Mouse (Mus musculus): Measurements from ENCODE around the gene Tmco4. TPM values are rescaled to one million over a fixed set of nuclear protein-coding genes. Genes with fewer than 3 reads are reported as not detected.
"Not testable (repeated sequence)": the region's sequence is repeated elsewhere in the genome, so short reads cannot be mapped to it uniquely, and the experiment has no call there.

Gene Tmco4
- polyA plus RNA-seq, 1 experiment from 2014 or later = 1.2 TPM

GRCm38 (mm10) chr4:138959120-138959519, 13.6 kb upstream of the Tmco4 start:
- H3K9ac ChIP-seq (replicated peaks) = no peak overlapping the region
- H3K4me3 ChIP-seq (replicated peaks) = no peak overlapping the region
- H3K4me2 ChIP-seq = no peak overlapping the region
- no peaks in the 10 kb centered on the region for H3K9me3 ChIP-seq (replicated peaks)
- no peak overlapping the region for H3K27ac ChIP-seq (replicated peaks)
- no peak for ATAC-seq (ENCODE audit: low FRiP score)
- WGBS = 86% methylated on average over 15 of the region's 15 CpGs
- H3K36me3 ChIP-seq = no peaks in the 10 kb centered on the region
- H3K4me1 ChIP-seq = no peaks in the 10 kb centered on the region
- H3K27me3 ChIP-seq (replicated peaks) = no peaks in the 10 kb centered on the region

- 68% methylated on average over 7 of the region's 7 CpGs for WGBS
- Histone ChIP-seq H3K27me3 (replicated peaks) (no peaks in the 10 kb centered on the region), H3K9me3 (replicated peaks) (no peaks in the 10 kb centered on the region), H3K9ac (replicated peaks) (no peak overlapping the region), H3K4me2 (no peak overlapping the region), H3K4me3 (replicated peaks) (no peak overlapping the region), H3K36me3 (no peaks in the 10 kb centered on the region), H3K27ac (replicated peaks) (no peak overlapping the region), H3K4me1 (no peaks in the 10 kb centered on the region)
- no peak for ATAC-seq (ENCODE audit: low FRiP score)
Measured at GRCm38 (mm10) chr4:138959926-138960325, 12.8 kb upstream of the Tmco4 start.

- 95% methylated on average over 5 of the region's 5 CpGs for WGBS
- ATAC-seq (ENCODE audit: low FRiP score) = no peak
- Histone ChIP-seq H3K36me3 (no peaks in the 10 kb centered on the region), H3K27ac (replicated peaks) (no peak overlapping the region), H3K4me3 (replicated peaks) (no peak overlapping the region), H3K9ac (replicated peaks) (no peak overlapping the region), H3K9me3 (replicated peaks) (no peaks in the 10 kb centered on the region), H3K4me1 (no peaks in the 10 kb centered on the region), H3K4me2 (no peak overlapping the region), H3K27me3 (replicated peaks) (no peaks in the 10 kb centered on the region)
Measured at GRCm38 (mm10) chr4:138962719-138963118, 10.0 kb upstream of the Tmco4 start.

- no peak for ATAC-seq (ENCODE audit: low FRiP score)
- Histone ChIP-seq H3K27me3 (replicated peaks) (no peaks in the 10 kb centered on the region), H3K27ac (replicated peaks) (no peak overlapping the region), H3K4me1 (no peaks in the 10 kb centered on the region), H3K36me3 (no peaks in the 10 kb centered on the region), H3K9ac (replicated peaks) (no peak overlapping the region), H3K9me3 (replicated peaks) (no peaks in the 10 kb centered on the region), H3K4me3 (replicated peaks) (no peak overlapping the region), H3K4me2 (no peak overlapping the region)
- 72% methylated on average over 5 of the region's 5 CpGs for WGBS
Measured at GRCm38 (mm10) chr4:138965871-138966270, 6.8 kb upstream of the Tmco4 start.

GRCm38 (mm10) chr4:138966866-138967265, 5.8 kb upstream of the Tmco4 start, which contains the start of gene Rnf186:
TSS of gene Rnf186 (plus strand) at chr4:138967112.
- no peak within 1 kb of the TSS for H3K27ac ChIP-seq (replicated peaks)
- H3K4me1 ChIP-seq = peaks cover under 1% of the 10 kb centered on the region
- no peak within 1 kb of the TSS for H3K4me3 ChIP-seq (replicated peaks)
- no peak within 1 kb of the TSS for H3K9ac ChIP-seq (replicated peaks)
- no peaks in the 10 kb centered on the region for H3K9me3 ChIP-seq (replicated peaks)
- ATAC-seq (ENCODE audit: low FRiP score) = no peak
- no peaks in the 10 kb centered on the region for H3K27me3 ChIP-seq (replicated peaks)
- H3K36me3 ChIP-seq = no peaks in the 10 kb centered on the region
- H3K4me2 ChIP-seq = no peak within 1 kb of the TSS
- WGBS = 90% methylated on average over 13 of the region's 13 CpGs

GRCm38 (mm10) chr4:138967485-138967884, 5.2 kb upstream of the Tmco4 start:
- WGBS = 92% methylated on average over 15 of the region's 15 CpGs
- ATAC-seq (ENCODE audit: low FRiP score) = no peak

GRCm38 (mm10) chr4:138968772-138969556, 3.7 kb upstream of the Tmco4 start:
- WGBS = 61% methylated on average over 16 of the region's 16 CpGs
- H3K9me3 ChIP-seq (replicated peaks) = no peaks in the 10 kb centered on the region
- H3K4me3 ChIP-seq (replicated peaks) = no peak overlapping the region
- no peak for ATAC-seq (ENCODE audit: low FRiP score)
- H3K4me2 ChIP-seq = no peak overlapping the region
- H3K27ac ChIP-seq (replicated peaks) = no peak overlapping the region
- peaks cover 18% of the 10 kb centered on the region for H3K4me1 ChIP-seq
- no peak overlapping the region for H3K9ac ChIP-seq (replicated peaks)
- no peaks in the 10 kb centered on the region for H3K36me3 ChIP-seq
- peaks cover 7% of the 10 kb centered on the region; the same call in 1 of the 2 replicates for H3K27me3 ChIP-seq (replicated peaks)

More at GRCm38 (mm10) chr4:138967485-138967884, 5.2 kb upstream of the Tmco4 start:
- Histone ChIP-seq H3K4me2 (no peak overlapping the region), H3K4me3 (replicated peaks) (no peak overlapping the region), H3K9ac (replicated peaks) (no peak overlapping the region), H3K9me3 (replicated peaks) (no peaks in the 10 kb centered on the region), H3K27me3 (replicated peaks) (no peaks in the 10 kb centered on the region), H3K36me3 (no peaks in the 10 kb centered on the region), H3K27ac (replicated peaks) (no peak overlapping the region), H3K4me1 (peaks cover 7% of the 10 kb centered on the region)

GRCm38 (mm10) chr4:138969736-138970135, 3.0 kb upstream of the Tmco4 start:
- no peak for ATAC-seq (ENCODE audit: low FRiP score)
- no peak overlapping the region for H3K4me2 ChIP-seq
- H3K27ac ChIP-seq (replicated peaks) = no peak overlapping the region
- H3K4me3 ChIP-seq (replicated peaks) = no peak overlapping the region
- H3K9me3 ChIP-seq (replicated peaks) = no peaks in the 10 kb centered on the region
- peaks cover 18% of the 10 kb centered on the region for H3K4me1 ChIP-seq
- no peak overlapping the region for H3K9ac ChIP-seq (replicated peaks)
- no peaks in the 10 kb centered on the region for H3K36me3 ChIP-seq
- peaks cover 7% of the 10 kb centered on the region; the same call in 1 of the 2 replicates for H3K27me3 ChIP-seq (replicated peaks)
- WGBS = 70% methylated on average over 9 of the region's 9 CpGs

- H3K27me3 ChIP-seq (replicated peaks) = peaks cover 7% of the 10 kb centered on the region; the same call in 1 of the 2 replicates
- 94% methylated on average over 6 of the region's 6 CpGs for WGBS
- no peak overlapping the region for H3K4me3 ChIP-seq (replicated peaks)
- peaks cover 18% of the 10 kb centered on the region for H3K4me1 ChIP-seq
- H3K27ac ChIP-seq (replicated peaks) = no peak overlapping the region
- ATAC-seq (ENCODE audit: low FRiP score) = no peak
- no peaks in the 10 kb centered on the region for H3K9me3 ChIP-seq (replicated peaks)
- H3K36me3 ChIP-seq = no peaks in the 10 kb centered on the region
- no peak overlapping the region for H3K4me2 ChIP-seq
- no peak overlapping the region for H3K9ac ChIP-seq (replicated peaks)
Measured at GRCm38 (mm10) chr4:138971371-138971770, 1.3 kb upstream of the Tmco4 start.

GRCm38 (mm10) chr4:138972139-138972826, 405 bp upstream of the Tmco4 start:
- H3K27me3 ChIP-seq (replicated peaks) = peaks cover 7% of the 10 kb centered on the region; the same call in 1 of the 2 replicates
- H3K36me3 ChIP-seq = no peaks in the 10 kb centered on the region
- no peak overlapping the region for H3K27ac ChIP-seq (replicated peaks)
- peak overlapping the region; percentile 84 for H3K4me2 ChIP-seq
- peak overlapping the region; percentile 45 for H3K4me3 ChIP-seq (replicated peaks)
- WGBS = 26% methylated on average over 20 of the region's 20 CpGs
- H3K9ac ChIP-seq (replicated peaks) = peak overlapping the region; percentile 52
- ATAC-seq (ENCODE audit: low FRiP score) = no peak
- H3K4me1 ChIP-seq = peaks cover 18% of the 10 kb centered on the region
- H3K9me3 ChIP-seq (replicated peaks) = no peaks in the 10 kb centered on the region

- no peak for ATAC-seq (ENCODE audit: low FRiP score)
- H3K27ac ChIP-seq (replicated peaks) = no peak overlapping the region
- H3K4me2 ChIP-seq = peak overlapping the region; percentile 84
- WGBS = 61% methylated on average over 3 of the region's 3 CpGs
- H3K27me3 ChIP-seq (replicated peaks) = peaks cover 7% of the 10 kb centered on the region; the same call in 1 of the 2 replicates
- peak overlapping the region; percentile 45; the same call in 1 of the 2 replicates for H3K4me3 ChIP-seq (replicated peaks)
- no peak overlapping the region for H3K9ac ChIP-seq (replicated peaks)
- H3K9me3 ChIP-seq (replicated peaks) = no peaks in the 10 kb centered on the region
- H3K4me1 ChIP-seq = peaks cover 18% of the 10 kb centered on the region
- no peaks in the 10 kb centered on the region for H3K36me3 ChIP-seq
Measured at GRCm38 (mm10) chr4:138973719-138974115, 1.0 kb downstream of the Tmco4 start.

- not testable (repeated sequence) for H3K9ac ChIP-seq (replicated peaks); ATAC-seq (ENCODE audit: low FRiP score); H3K4me2 ChIP-seq; H3K27me3 ChIP-seq (replicated peaks); H3K9me3 ChIP-seq (replicated peaks); H3K36me3 ChIP-seq; H3K4me3 ChIP-seq (replicated peaks); H3K27ac ChIP-seq (replicated peaks)
- 82% methylated on average over 2 of the region's 2 CpGs for WGBS
- peaks cover 18% of the 10 kb centered on the region for H3K4me1 ChIP-seq
Measured at GRCm38 (mm10) chr4:138974540-138974939, 1.9 kb downstream of the Tmco4 start.

Data from neural tube, embryonic 15.5 days (tissue).